8 mouse cellular contexts compared by ENCODE assay signal in genomic region chr11:69663795-69664194, GRCm38 (mm10). TPM values are rescaled to one million over a fixed set of nuclear protein-coding genes. Genes with fewer than 3 reads are reported as not detected.
A peak's percentile ranks its signal among the peaks of the same experiment; 100 is the strongest.
DNase-seq lines count a peak whose midpoint lies in the region; ATAC-seq and TF ChIP-seq lines count a peak whose summit lies in the region.

No protein-coding gene starts in this region.

- H3K36me3 ChIP-seq in forebrain, embryonic 10.5 days (replicated peaks) = peaks cover 74% of the 10 kb centered on the region
- peaks cover 25% of the 10 kb centered on the region for H3K36me3 ChIP-seq in forebrain, embryonic 16.5 days (ENCODE audit: control insufficient read depth, insufficient read depth)
- H3K36me3 ChIP-seq in midbrain, embryonic 12.5 days = peaks cover 62% of the 10 kb centered on the region
- H3K36me3 ChIP-seq in midbrain, postnatal 0 days (ENCODE audit: insufficient read depth, low read length) = peaks cover 37% of the 10 kb centered on the region
- H3K36me3 ChIP-seq in hindbrain, embryonic 15.5 days = peaks cover 48% of the 10 kb centered on the region
- peaks cover 20% of the 10 kb centered on the region for H3K36me3 ChIP-seq in stomach, embryonic 16.5 days (ENCODE audit: control insufficient read depth, insufficient read depth, low read length)

- no peak for ATAC-seq in forebrain, embryonic 16.5 days
- no peak for ATAC-seq in midbrain, embryonic 12.5 days (ENCODE audit: low FRiP score, low read depth)
- no peak for ATAC-seq in midbrain, postnatal 0 days (ENCODE audit: low FRiP score)
- ATAC-seq in hindbrain, embryonic 15.5 days (ENCODE audit: low FRiP score, low read depth) = no peak
- ATAC-seq in stomach, embryonic 16.5 days (ENCODE audit: insufficient read depth, low FRiP score) = no peak

- no peaks in the 10 kb centered on the region for H3K9me3 ChIP-seq in forebrain, embryonic 10.5 days
- no peaks in the 10 kb centered on the region for H3K9me3 ChIP-seq in forebrain, embryonic 16.5 days (ENCODE audit: control insufficient read depth, low read length)
- H3K9me3 ChIP-seq in midbrain, embryonic 12.5 days = no peaks in the 10 kb centered on the region
- H3K9me3 ChIP-seq in midbrain, postnatal 0 days (ENCODE audit: low read length) = no peaks in the 10 kb centered on the region
- H3K9me3 ChIP-seq in hindbrain, embryonic 15.5 days = no peaks in the 10 kb centered on the region
- H3K9me3 ChIP-seq in stomach, embryonic 16.5 days (replicated peaks; ENCODE audit: control insufficient read depth, low read length) = no peaks in the 10 kb centered on the region

- H3K4me3 ChIP-seq in forebrain, embryonic 10.5 days = no peak overlapping the region
- H3K4me3 ChIP-seq in forebrain, embryonic 16.5 days (replicated peaks; ENCODE audit: low read length) = no peak overlapping the region
- no peak overlapping the region for H3K4me3 ChIP-seq in midbrain, embryonic 12.5 days
- H3K4me3 ChIP-seq in midbrain, postnatal 0 days (ENCODE audit: low read depth, low read length) = no peak overlapping the region
- H3K4me3 ChIP-seq in hindbrain, embryonic 15.5 days = no peak overlapping the region
- H3K4me3 ChIP-seq in stomach, embryonic 16.5 days (replicated peaks; ENCODE audit: low read length) = no peak overlapping the region

- no peaks in the 10 kb centered on the region for H3K27me3 ChIP-seq in forebrain, embryonic 10.5 days (ENCODE audit: poor library complexity, severe bottlenecking)
- no peaks in the 10 kb centered on the region for H3K27me3 ChIP-seq in forebrain, embryonic 16.5 days (replicated peaks; ENCODE audit: control insufficient read depth, insufficient read depth, low read length)
- H3K27me3 ChIP-seq in midbrain, embryonic 12.5 days = no peaks in the 10 kb centered on the region
- no peaks in the 10 kb centered on the region for H3K27me3 ChIP-seq in midbrain, postnatal 0 days (ENCODE audit: insufficient read depth, low read length)
- no peaks in the 10 kb centered on the region for H3K27me3 ChIP-seq in hindbrain, embryonic 15.5 days
- no peaks in the 10 kb centered on the region for H3K27me3 ChIP-seq in stomach, embryonic 16.5 days (ENCODE audit: control insufficient read depth, insufficient read depth, low read length)

- WGBS in forebrain, embryonic 10.5 days = 94% methylated on average over 6 of the region's 6 CpGs
- 89% methylated on average over 6 of the region's 6 CpGs for WGBS in forebrain, embryonic 16.5 days
- 92% methylated on average over 6 of the region's 6 CpGs for WGBS in midbrain, embryonic 12.5 days
- 87% methylated on average over 6 of the region's 6 CpGs for WGBS in midbrain, postnatal 0 days
- WGBS in hindbrain, embryonic 15.5 days = 80% methylated on average over 6 of the region's 6 CpGs
- 84% methylated on average over 6 of the region's 6 CpGs for WGBS in stomach, embryonic 16.5 days

- 0 out of 2 replicates have a peak overlapping the region, but pooled peaks have one; percentile 96 for H3K27ac ChIP-seq in forebrain, embryonic 10.5 days
- H3K27ac ChIP-seq in forebrain, embryonic 16.5 days (ENCODE audit: low read length) = no peak overlapping the region
- H3K27ac ChIP-seq in midbrain, embryonic 12.5 days (replicated peaks) = peak overlapping the region; percentile 97
- H3K27ac ChIP-seq in midbrain, postnatal 0 days (ENCODE audit: low read depth, low read length) = no peak overlapping the region
- 0 out of 2 replicates have a peak overlapping the region, but pooled peaks have one; percentile 6 for H3K27ac ChIP-seq in hindbrain, embryonic 15.5 days (replicated peaks)
- H3K27ac ChIP-seq in stomach, embryonic 16.5 days (ENCODE audit: low read length) = peak overlapping the region; percentile 94; the same call in 1 of the 2 replicates

- no peak for TF ChIP-seq CTCF in midbrain, postnatal 0 days (IDR thresholded peaks at IDR 0.05)

- H3K4me2 ChIP-seq in forebrain, embryonic 16.5 days (ENCODE audit: low read length) = no peak overlapping the region
- no peak overlapping the region for H3K4me2 ChIP-seq in midbrain, embryonic 12.5 days (replicated peaks)
- H3K4me2 ChIP-seq in midbrain, postnatal 0 days (ENCODE audit: low read depth, low read length, poor library complexity, severe bottlenecking) = no peak overlapping the region
- no peak overlapping the region for H3K4me2 ChIP-seq in hindbrain, embryonic 15.5 days
- H3K4me2 ChIP-seq in stomach, embryonic 16.5 days (ENCODE audit: low read depth, low read length) = peak overlapping the region; percentile 70; the same call in 1 of the 2 replicates

- no peak for DNase-seq in forebrain, embryonic 10.5 days (ENCODE audit: extremely low spot score, low spot score)
- no peak for DNase-seq in midbrain, postnatal 0 days (ENCODE audit: low spot score)
- no peak for DNase-seq in embryo, embryonic 10 days (ENCODE audit: low spot score)
- DNase-seq in gastrocnemius, postnatal 14 days = no peak

- H3K4me1 ChIP-seq in forebrain, embryonic 10.5 days = peaks cover 35% of the 10 kb centered on the region
- H3K4me1 ChIP-seq in forebrain, embryonic 16.5 days (replicated peaks; ENCODE audit: control insufficient read depth, insufficient read depth, low read length) = peaks cover 17% of the 10 kb centered on the region
- peaks cover 12% of the 10 kb centered on the region for H3K4me1 ChIP-seq in midbrain, embryonic 12.5 days
- H3K4me1 ChIP-seq in midbrain, postnatal 0 days (ENCODE audit: insufficient read depth, low read length) = 0 out of 2 replicates have a peak, but pooled peaks cover 5% of the 10 kb centered on the region
- H3K4me1 ChIP-seq in hindbrain, embryonic 15.5 days (replicated peaks) = peaks cover 25% of the 10 kb centered on the region
- peaks cover 12% of the 10 kb centered on the region for H3K4me1 ChIP-seq in stomach, embryonic 16.5 days (ENCODE audit: control insufficient read depth, insufficient read depth, low read length)

- intact Hi-C loops in gastrocnemius, postnatal 14 days (cut with DNase I; ENCODE audit: low total_unique reads) = no loop called here

- H3K9ac ChIP-seq in forebrain, embryonic 16.5 days (replicated peaks; ENCODE audit: low read depth, low read length) = no peak overlapping the region
- no peak overlapping the region for H3K9ac ChIP-seq in midbrain, embryonic 12.5 days (replicated peaks)
- H3K9ac ChIP-seq in midbrain, postnatal 0 days (replicated peaks; ENCODE audit: low read length, poor library complexity, severe bottlenecking) = no peak overlapping the region
- no peak overlapping the region for H3K9ac ChIP-seq in hindbrain, embryonic 15.5 days
- H3K9ac ChIP-seq in stomach, embryonic 16.5 days (ENCODE audit: low read length) = no peak overlapping the region

RNA-seq across cellular contexts. Expression of gene Mpdu1, which starts 1.4 kb away (rescaled TPM):
- 81.8 and 82.9 TPM in 2 replicates for polyA plus RNA-seq in forebrain, embryonic 10.5 days (2016; fragmentation: Nextera tagmentation; extraction: Ambion mirVana)
- 82.1 and 90.4 TPM in 2 replicates for polyA plus RNA-seq in forebrain, embryonic 16.5 days (2015; fragmentation: Nextera tagmentation; extraction: Ambion mirVana)
- 79.4 and 79.9 TPM in 2 replicates for polyA plus RNA-seq in midbrain, embryonic 12.5 days (2016; fragmentation: Nextera tagmentation; extraction: Ambion mirVana)
- total RNA-seq in midbrain, postnatal 0 days (2014; rRNA removed) = 224 and 278 TPM in 2 replicates
- 118 and 123 TPM in 2 replicates for polyA plus RNA-seq in midbrain, postnatal 0 days (2015; fragmentation: Nextera tagmentation; extraction: Ambion mirVana)
- 101 and 108 TPM in 2 replicates for polyA plus RNA-seq in hindbrain, embryonic 15.5 days (2015; fragmentation: Nextera tagmentation; extraction: Ambion mirVana)
- 67.7 and 68.8 TPM in 2 replicates for polyA plus RNA-seq in stomach, embryonic 16.5 days (2015; fragmentation: Nextera tagmentation; extraction: Ambion mirVana)
- 10 to 100 TPM; 11.8 to 12.1 TPM for total RNA-seq in gastrocnemius, postnatal 14 days (2021)

RNA-seq across cellular contexts. Expression of gene Cd68, which starts 2.2 kb away (rescaled TPM):
- polyA plus RNA-seq in forebrain, embryonic 10.5 days (2016; fragmentation: Nextera tagmentation; extraction: Ambion mirVana) = 5.5 and 5.8 TPM in 2 replicates
- 6.4 and 7.8 TPM in 2 replicates for polyA plus RNA-seq in forebrain, embryonic 16.5 days (2015; fragmentation: Nextera tagmentation; extraction: Ambion mirVana)
- 7.1 and 7.2 TPM in 2 replicates for polyA plus RNA-seq in midbrain, embryonic 12.5 days (2016; fragmentation: Nextera tagmentation; extraction: Ambion mirVana)
- total RNA-seq in midbrain, postnatal 0 days (2014; rRNA removed) = 7.2 and 10.3 TPM in 2 replicates
- polyA plus RNA-seq in midbrain, postnatal 0 days (2015; fragmentation: Nextera tagmentation; extraction: Ambion mirVana) = 10.6 and 11.0 TPM in 2 replicates
- 10.3 and 12.2 TPM in 2 replicates for polyA plus RNA-seq in hindbrain, embryonic 15.5 days (2015; fragmentation: Nextera tagmentation; extraction: Ambion mirVana)
- 18.9 and 19.6 TPM in 2 replicates for polyA plus RNA-seq in stomach, embryonic 16.5 days (2015; fragmentation: Nextera tagmentation; extraction: Ambion mirVana)
- 1 to 10 TPM; 4.0 to 4.6 TPM for total RNA-seq in gastrocnemius, postnatal 14 days (2021)

RNA-seq across cellular contexts. Expression of gene Eif4a1, which starts 8.4 kb away (rescaled TPM):
- polyA plus RNA-seq in forebrain, embryonic 10.5 days (2016; fragmentation: Nextera tagmentation; extraction: Ambion mirVana) = 725 and 747 TPM in 2 replicates
- polyA plus RNA-seq in forebrain, embryonic 16.5 days (2015; fragmentation: Nextera tagmentation; extraction: Ambion mirVana) = 563 and 599 TPM in 2 replicates
- 608 and 698 TPM in 2 replicates for polyA plus RNA-seq in midbrain, embryonic 12.5 days (2016; fragmentation: Nextera tagmentation; extraction: Ambion mirVana)
- 767 and 793 TPM in 2 replicates for total RNA-seq in midbrain, postnatal 0 days (2014; rRNA removed)
- 501 and 502 TPM in 2 replicates for polyA plus RNA-seq in midbrain, postnatal 0 days (2015; fragmentation: Nextera tagmentation; extraction: Ambion mirVana)
- 476 and 491 TPM in 2 replicates for polyA plus RNA-seq in hindbrain, embryonic 15.5 days (2015; fragmentation: Nextera tagmentation; extraction: Ambion mirVana)
- 454 and 462 TPM in 2 replicates for polyA plus RNA-seq in stomach, embryonic 16.5 days (2015; fragmentation: Nextera tagmentation; extraction: Ambion mirVana)
- total RNA-seq in gastrocnemius, postnatal 14 days (2021) = 100 to 1,000 TPM; 141 to 170 TPM

RNA-seq across cellular contexts. Expression of gene Sox15, which starts 8.7 kb away (rescaled TPM):
- not detected in 2 replicates for polyA plus RNA-seq in forebrain, embryonic 10.5 days (2016; fragmentation: Nextera tagmentation; extraction: Ambion mirVana)
- polyA plus RNA-seq in forebrain, embryonic 16.5 days (2015; fragmentation: Nextera tagmentation; extraction: Ambion mirVana) = not detected in 2 replicates
- not detected in 2 replicates for polyA plus RNA-seq in midbrain, embryonic 12.5 days (2016; fragmentation: Nextera tagmentation; extraction: Ambion mirVana)
- total RNA-seq in midbrain, postnatal 0 days (2014; rRNA removed) = 0.27 TPM in 1 of 2 replicates, not detected in the other
- polyA plus RNA-seq in midbrain, postnatal 0 days (2015; fragmentation: Nextera tagmentation; extraction: Ambion mirVana) = 0.19 and 0.20 TPM in 2 replicates
- polyA plus RNA-seq in hindbrain, embryonic 15.5 days (2015; fragmentation: Nextera tagmentation; extraction: Ambion mirVana) = not detected in 2 replicates
- polyA plus RNA-seq in stomach, embryonic 16.5 days (2015; fragmentation: Nextera tagmentation; extraction: Ambion mirVana) = 7.7 and 7.9 TPM in 2 replicates
- total RNA-seq in gastrocnemius, postnatal 14 days (2021) = not detected

RNA-seq across cellular contexts. Expression of gene Senp3, which starts 18.1 kb away (rescaled TPM):
- 127 and 128 TPM in 2 replicates for polyA plus RNA-seq in forebrain, embryonic 10.5 days (2016; fragmentation: Nextera tagmentation; extraction: Ambion mirVana)
- polyA plus RNA-seq in forebrain, embryonic 16.5 days (2015; fragmentation: Nextera tagmentation; extraction: Ambion mirVana) = 97.0 and 115 TPM in 2 replicates
- polyA plus RNA-seq in midbrain, embryonic 12.5 days (2016; fragmentation: Nextera tagmentation; extraction: Ambion mirVana) = 108 and 113 TPM in 2 replicates
- 81.7 and 89.2 TPM in 2 replicates for total RNA-seq in midbrain, postnatal 0 days (2014; rRNA removed)
- 70.3 and 74.0 TPM in 2 replicates for polyA plus RNA-seq in midbrain, postnatal 0 days (2015; fragmentation: Nextera tagmentation; extraction: Ambion mirVana)
- 101 and 103 TPM in 2 replicates for polyA plus RNA-seq in hindbrain, embryonic 15.5 days (2015; fragmentation: Nextera tagmentation; extraction: Ambion mirVana)
- 66.3 and 68.5 TPM in 2 replicates for polyA plus RNA-seq in stomach, embryonic 16.5 days (2015; fragmentation: Nextera tagmentation; extraction: Ambion mirVana)
- 10 to 100 TPM; 22.4 to 23.2 TPM for total RNA-seq in gastrocnemius, postnatal 14 days (2021)

Comparison
In these comparisons a context has a peak if more than half of its experiments do, and no peak if none do; other contexts are left out.
1. H3K27ac ChIP-seq: peak in forebrain, embryonic 10.5 days (single experiment), midbrain, embryonic 12.5 days (single experiment), hindbrain, embryonic 15.5 days (single experiment) and stomach, embryonic 16.5 days (single experiment); none in forebrain, embryonic 16.5 days (single experiment) and midbrain, postnatal 0 days (single experiment).